Mouse (Mus musculus) heart, embryonic 12.5 days (tissue): ENCODE results near the gene Plcd1. TPM values are rescaled to one million over a fixed set of nuclear protein-coding genes. Genes with fewer than 3 reads are reported as not detected.

Source experiments
- ATAC-seq: fragments of 200-750 bp; cut with Nextera tagmentation; 2 replicates; pipeline ENCODE4 v1.8.0; 2017; ENCODE audit warnings: moderate TSS enrichment, moderate library complexity; ENCODE audit not compliant: insufficient number of reproducible peaks, low FRiP score
- H3K27ac ChIP-seq: fragments of 300-500 bp; sonication (generic); 2 replicates; pipeline ENCODE4 v1.5.1; 2016; ENCODE audit warnings: mild to moderate bottlenecking, moderate library complexity; ENCODE audit not compliant: poor library complexity, severe bottlenecking
- H3K27me3 ChIP-seq: fragments of 300-500 bp; sonication (generic); replicated peaks from 2 replicates; pipeline ENCODE4 v1.6.1; 2016; ENCODE audit warnings: mild to moderate bottlenecking, moderate library complexity
- H3K36me3 ChIP-seq: fragments of 300-500 bp; sonication (generic); 2 replicates; pipeline ENCODE4 v1.6.1; 2016; ENCODE audit warnings: mild to moderate bottlenecking, moderate library complexity
- H3K4me1 ChIP-seq: fragments of 300-500 bp; sonication (generic); replicated peaks from 2 replicates; pipeline ENCODE4 v1.6.1; 2016; ENCODE audit warnings: mild to moderate bottlenecking
- H3K4me2 ChIP-seq: fragments of 300-500 bp; sonication (generic); 2 replicates; pipeline ENCODE4 v1.6.1; 2016; ENCODE audit warnings: mild to moderate bottlenecking, moderate library complexity
- H3K4me3 ChIP-seq: fragments of 300-500 bp; sonication (generic); 2 replicates; pipeline ENCODE4 v1.5.1; 2016; ENCODE audit warnings: mild to moderate bottlenecking
- H3K9ac ChIP-seq: fragments of 300-500 bp; sonication (generic); 2 replicates; pipeline ENCODE4 v1.6.1; 2016; ENCODE audit warnings: mild to moderate bottlenecking, moderate library complexity
- H3K9me3 ChIP-seq: fragments of 300-500 bp; sonication (generic); replicated peaks from 2 replicates; pipeline ENCODE4 v1.6.1; 2016; ENCODE audit warnings: mild to moderate bottlenecking, moderate library complexity
- WGBS: fragments of 180-500 bp; shearing (Covaris S2); methylation state at CpG from one replicate; pipeline ENCODE4 v1.1.7; 2016; 5-methylcytosine and 5-hydroxymethylcytosine counted together
- polyA plus RNA-seq: library from polyadenylated mRNA; unstranded; fragments of >200 nt; fragmentation: Nextera tagmentation; extraction: Ambion mirVana; gene quantifications from 2 replicates; pipeline ENCODE4 v1.2.1, GENCODE M21; 2016

The Plcd1 gene
- polyA plus RNA-seq, 1 experiment from 2014 or later, result 19.1 TPM

- WGBS, result 58% methylated on average over 12 of the region's 12 CpGs
- Histone ChIP-seq H3K4me1 (0 out of 2 replicates have a peak, but pooled peaks cover 2% of the 10 kb centered on the region), H3K9me3 (no peaks in the 10 kb centered on the region), H3K4me2 (no peak overlapping the region), H3K4me3 (no peak overlapping the region), H3K9ac (no peak overlapping the region), H3K27ac (no peak overlapping the region), H3K36me3 (no peaks in the 10 kb centered on the region), H3K27me3 (peaks cover under 1% of the 10 kb centered on the region; the same call in 1 of the 2 replicates)
- no peak for ATAC-seq
Observed at GRCm38 (mm10) chr9:119109685-119110353, 16.5 kb upstream of the Plcd1 start.

DNA sequence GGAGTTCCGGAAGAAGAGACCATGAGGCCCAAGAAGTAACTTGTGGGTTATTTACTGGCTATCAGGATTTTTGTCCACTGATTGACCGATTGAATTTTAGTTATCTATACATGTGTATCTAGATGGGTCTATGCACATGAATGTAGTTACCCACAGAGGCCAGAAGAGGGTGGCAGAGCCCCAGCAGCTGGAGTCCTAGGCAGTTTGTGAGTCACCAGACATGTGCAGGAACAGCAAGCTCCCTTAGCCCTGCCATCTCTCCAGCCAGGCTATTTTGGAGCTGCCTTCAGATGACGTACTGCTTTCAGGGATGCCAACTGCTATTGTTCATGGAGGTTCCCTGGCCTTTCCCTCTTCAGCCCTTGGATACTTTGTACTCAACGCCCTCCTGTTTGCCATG lies 14.3 kb upstream of the Plcd1 start:
- WGBS, result 70% methylated on average over 4 of the region's 4 CpGs
- H3K27ac ChIP-seq, result no peak overlapping the region
- no peak for ATAC-seq

GRCm38 (mm10) chr9:119102783-119103113 lies 9.4 kb upstream of the Plcd1 start:
- Histone ChIP-seq H3K27ac (no peak overlapping the region), H3K9ac (peak overlapping the region; percentile 69), H3K27me3 (peaks cover 19% of the 10 kb centered on the region), H3K36me3 (no peaks in the 10 kb centered on the region), H3K4me3 (peak overlapping the region; percentile 78), H3K4me2 (peak overlapping the region; percentile 89), H3K4me1 (peaks cover 17% of the 10 kb centered on the region; the same call in 1 of the 2 replicates), H3K9me3 (no peaks in the 10 kb centered on the region)
- ATAC-seq, result no peak
- 3% methylated on average over 19 of the region's 19 CpGs for WGBS

More for the DNA sequence above, 14.3 kb upstream of the Plcd1 start:
- H3K4me1 ChIP-seq, result 0 out of 2 replicates have a peak, but pooled peaks cover 7% of the 10 kb centered on the region
- no peak overlapping the region for H3K4me2 ChIP-seq
- no peak overlapping the region for H3K4me3 ChIP-seq
- peaks cover 19% of the 10 kb centered on the region for H3K27me3 ChIP-seq
- no peak overlapping the region for H3K9ac ChIP-seq
- no peaks in the 10 kb centered on the region for H3K9me3 ChIP-seq
- no peaks in the 10 kb centered on the region for H3K36me3 ChIP-seq

DNA sequence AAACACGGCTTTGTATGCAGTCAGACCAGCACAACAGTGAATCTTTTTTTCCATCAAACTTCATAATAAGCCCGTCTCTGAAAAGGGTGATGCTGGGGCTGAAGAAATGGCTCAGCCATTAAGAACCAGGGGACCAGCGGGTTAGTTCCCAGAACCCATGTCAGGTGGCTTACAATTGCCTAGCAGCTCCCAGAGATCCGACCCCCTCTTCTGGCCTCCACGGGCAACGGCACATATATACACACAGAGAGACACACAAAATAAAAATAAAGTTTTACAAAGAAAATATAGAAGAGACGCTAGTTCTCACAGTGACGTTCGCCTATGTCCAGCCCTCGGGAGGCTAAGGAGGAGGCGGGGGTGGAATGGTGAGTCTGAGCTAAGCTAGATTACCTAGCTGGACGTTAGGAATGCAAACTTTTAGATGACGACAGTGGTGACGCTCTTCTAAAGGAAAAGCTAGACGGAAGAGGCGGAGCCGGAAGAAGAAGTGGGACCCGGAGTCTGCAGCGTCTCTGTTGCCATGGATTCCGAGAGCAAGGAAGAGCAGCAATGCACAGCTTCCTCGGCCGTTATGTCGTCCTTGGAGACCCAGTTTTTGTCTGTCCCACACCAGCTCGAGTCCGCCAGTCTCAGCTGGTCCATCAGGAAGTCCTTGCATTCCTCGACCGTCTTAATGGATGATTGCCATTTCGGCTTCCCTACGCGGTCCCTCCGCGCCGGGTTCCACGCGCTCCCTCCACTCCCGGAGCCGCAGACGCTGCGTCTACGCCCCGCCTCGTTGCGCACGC lies 8.9 kb upstream of the Plcd1 start, which contains the start of gene Dlec1:
Gene Dlec1, plus strand, starts transcription at position 487 of the 791 bp plus-strand sequence.
- 4% methylated on average over 44 of the region's 44 CpGs for WGBS
- Histone ChIP-seq H3K4me3 (peak within 1 kb of the TSS; percentile 78), H3K36me3 (no peaks in the 10 kb centered on the region), H3K27ac (no peak within 1 kb of the TSS), H3K27me3 (peaks cover 19% of the 10 kb centered on the region), H3K9me3 (no peaks in the 10 kb centered on the region), H3K4me1 (peaks cover 19% of the 10 kb centered on the region; the same call in 1 of the 2 replicates), H3K4me2 (peak within 1 kb of the TSS; percentile 89), H3K9ac (peak within 1 kb of the TSS; percentile 69)
- ATAC-seq, result peak; percentile 62

- ATAC-seq, result no peak
- peaks cover 23% of the 10 kb centered on the region for H3K27me3 ChIP-seq
- peaks cover 19% of the 10 kb centered on the region; the same call in 1 of the 2 replicates for H3K4me1 ChIP-seq
- no peaks in the 10 kb centered on the region for H3K9me3 ChIP-seq
- no peak overlapping the region for H3K4me3 ChIP-seq
- 0 out of 2 replicates have a peak overlapping the region, but pooled peaks have one; percentile 2 for H3K4me2 ChIP-seq
- no peak overlapping the region for H3K27ac ChIP-seq
- 16% methylated on average over 15 of the region's 15 CpGs for WGBS
- H3K9ac ChIP-seq, result 0 out of 2 replicates have a peak overlapping the region, but pooled peaks have one; percentile 11
- no peaks in the 10 kb centered on the region for H3K36me3 ChIP-seq
Observed at GRCm38 (mm10) chr9:119100177-119100898, 7.0 kb upstream of the Plcd1 start.

- no peak for ATAC-seq
- no peaks in the 10 kb centered on the region for H3K36me3 ChIP-seq
- 66% methylated on average over 13 of the region's 13 CpGs for WGBS
- H3K9ac ChIP-seq, result no peak overlapping the region; the same call in 1 of the 2 replicates
- no peak overlapping the region for H3K4me2 ChIP-seq
- H3K27ac ChIP-seq, result no peak overlapping the region
- H3K9me3 ChIP-seq, result no peaks in the 10 kb centered on the region
- no peak overlapping the region for H3K4me3 ChIP-seq
- H3K4me1 ChIP-seq, result peaks cover 32% of the 10 kb centered on the region
- H3K27me3 ChIP-seq, result 0 out of 2 replicates have a peak, but pooled peaks cover 10% of the 10 kb centered on the region
Observed at GRCm38 (mm10) chr9:119094462-119095109, 1.3 kb upstream of the Plcd1 start.

DNA sequence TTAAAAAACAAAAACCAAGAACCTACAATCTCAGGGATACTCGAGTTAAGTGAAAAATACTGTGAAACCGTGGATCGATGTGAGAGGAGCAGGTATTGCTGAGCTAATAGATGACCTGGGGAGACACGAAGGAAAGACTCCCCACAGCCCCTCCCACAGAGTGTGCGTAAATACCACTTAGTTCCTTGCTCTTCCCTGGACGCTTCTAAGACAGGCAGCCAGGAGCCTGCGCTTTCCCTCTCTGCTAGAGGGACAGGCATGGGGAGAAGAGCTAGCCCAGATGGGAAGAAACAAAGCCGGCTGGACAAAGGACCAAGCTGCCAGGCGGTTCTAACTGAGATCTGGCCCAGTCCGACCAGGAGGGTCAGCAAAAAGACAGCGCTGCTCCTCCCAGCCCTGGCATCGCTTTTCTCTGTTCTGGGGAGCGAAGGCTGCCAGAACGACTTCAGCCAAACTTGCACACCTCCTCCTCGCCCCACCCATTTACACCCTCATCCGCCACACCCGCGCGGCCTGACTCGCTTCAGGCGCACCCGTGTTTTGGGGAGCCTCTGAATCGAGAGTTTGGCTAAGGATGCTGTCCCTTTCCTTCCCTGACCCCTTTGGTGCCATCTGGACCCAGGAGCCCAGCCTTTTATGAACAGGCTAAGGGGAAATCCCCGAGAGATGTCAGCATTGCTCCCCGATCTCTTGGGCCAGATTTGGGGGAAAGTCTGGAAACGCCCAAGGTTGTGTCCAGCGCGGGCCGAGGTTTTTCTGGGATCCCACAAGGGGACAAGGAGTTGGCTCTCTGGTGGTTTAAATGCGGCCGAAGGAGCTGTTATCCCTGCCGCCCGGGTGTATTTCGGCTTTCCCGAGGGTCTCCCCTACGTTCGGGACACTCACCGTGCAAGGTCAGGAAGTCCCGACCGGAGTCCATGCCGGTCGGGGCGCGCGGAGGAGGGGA lies 556 bp downstream of the Plcd1 start:
- Histone ChIP-seq H3K4me3 (peak overlapping the region; percentile 66), H3K36me3 (no peaks in the 10 kb centered on the region), H3K9ac (peak overlapping the region; percentile 71), H3K4me1 (peaks cover 35% of the 10 kb centered on the region), H3K27me3 (0 out of 2 replicates have a peak, but pooled peaks cover 10% of the 10 kb centered on the region), H3K9me3 (no peaks in the 10 kb centered on the region), H3K4me2 (peak overlapping the region; percentile 95), H3K27ac (no peak overlapping the region)
- ATAC-seq, result no peak
- WGBS, result 4% methylated on average over 45 of the region's 45 CpGs

GRCm38 (mm10) chr9:119091581-119092310 lies 1.6 kb downstream of the Plcd1 start:
- Histone ChIP-seq H3K4me2 (peak overlapping the region; percentile 95), H3K9ac (no peak overlapping the region; the same call in 1 of the 2 replicates), H3K9me3 (no peaks in the 10 kb centered on the region), H3K36me3 (no peaks in the 10 kb centered on the region), H3K27me3 (0 out of 2 replicates have a peak, but pooled peaks cover 10% of the 10 kb centered on the region), H3K4me1 (peaks cover 43% of the 10 kb centered on the region), H3K4me3 (peak overlapping the region; percentile 66; the same call in 1 of the 2 replicates), H3K27ac (no peak overlapping the region)
- ATAC-seq, result no peak
- 69% methylated on average over 11 of the region's 12 CpGs for WGBS

- Histone ChIP-seq H3K4me2 (no peak overlapping the region), H3K4me3 (no peak overlapping the region), H3K4me1 (peaks cover 56% of the 10 kb centered on the region), H3K27me3 (0 out of 2 replicates have a peak, but pooled peaks cover 6% of the 10 kb centered on the region), H3K9ac (no peak overlapping the region), H3K9me3 (no peaks in the 10 kb centered on the region), H3K36me3 (no peaks in the 10 kb centered on the region), H3K27ac (no peak overlapping the region)
- ATAC-seq, result no peak
- 88% methylated on average over 5 of the region's 5 CpGs for WGBS
Observed at GRCm38 (mm10) chr9:119090462-119090861, 2.8 kb downstream of the Plcd1 start.
